ENCODE assay signal across 22 mouse cellular contexts in the genomic region with DNA sequence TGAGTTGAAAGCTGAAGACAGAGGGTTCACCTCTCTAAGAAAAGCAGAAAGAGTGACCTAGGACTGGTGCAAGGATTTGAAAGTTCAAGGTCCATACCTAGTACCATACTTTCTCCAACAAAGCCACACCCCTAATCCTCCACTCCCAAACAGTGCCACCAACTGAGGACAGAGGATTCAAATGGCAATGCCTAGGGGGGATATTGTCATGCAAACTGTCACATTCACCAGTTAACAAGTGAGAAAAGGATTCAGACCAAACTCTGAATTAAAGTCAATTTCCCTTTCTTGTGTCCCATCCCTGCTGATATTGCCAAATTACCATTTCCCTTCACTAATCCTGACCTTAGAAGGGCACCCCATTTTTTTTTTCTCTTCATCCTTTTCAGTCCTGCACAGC.
DNase-seq lines count a peak whose midpoint lies in the region; TF ChIP-seq lines count a peak whose summit lies in the region.
"Had no signal": no experiment of that assay in that cellular context is flagged by ENCODE, and none has a peak within 500 bp of the region (broad histone marks: within the 10 kb centered on the region; RNA-seq: fewer than 3 reads in every experiment).

No protein-coding gene starts in this region.

- TF ChIP-seq POLR2A in ES-Bruce4 (IDR thresholded peaks at IDR 0.05; ENCODE audit: insufficient read depth, low read length): no peak

- intact Hi-C loops in left cerebral cortex, postnatal 4 days (cut with DNase I): no loop called here

- TF ChIP-seq EP300 in ES-Bruce4 (IDR thresholded peaks at IDR 0.05; ENCODE audit: insufficient read depth, low read depth, low read length): no peak

- peak overlapping the region; percentile 37 for H3K27ac ChIP-seq in ES-Bruce4 (ENCODE audit: insufficient read depth, low read length)
- H3K27ac ChIP-seq: embryonic facial prominence, embryonic 10.5 days; embryonic facial prominence, embryonic 12.5 days; forebrain, embryonic 13.5 days; forebrain, embryonic 15.5 days had no signal

- no peak overlapping the region for H3K9ac ChIP-seq in ES-Bruce4 (ENCODE audit: low read depth, poor library complexity, severe bottlenecking)
- H3K9ac ChIP-seq: embryonic facial prominence, embryonic 12.5 days; forebrain, embryonic 13.5 days; forebrain, embryonic 15.5 days; forebrain, postnatal 0 days had no signal

- TF ChIP-seq CTCF in ES-Bruce4 (IDR thresholded peaks at IDR 0.05; ENCODE audit: low read depth, low read length): no peak

- H3K27me3 ChIP-seq in ES-Bruce4 (ENCODE audit: control insufficient read depth, insufficient read depth, low read length, poor library complexity, severe bottlenecking): no peaks in the 10 kb centered on the region
- H3K27me3 ChIP-seq: embryonic facial prominence, embryonic 12.5 days; forebrain, embryonic 13.5 days; forebrain, embryonic 15.5 days; Patski had no signal

- no peaks in the 10 kb centered on the region for H3K36me3 ChIP-seq in ES-Bruce4 (ENCODE audit: control insufficient read depth, insufficient read depth, low read length, poor library complexity, severe bottlenecking)
- H3K36me3 ChIP-seq: embryonic facial prominence, embryonic 10.5 days; embryonic facial prominence, embryonic 12.5 days; forebrain, embryonic 15.5 days; G1E had no signal

- H3K4me3 ChIP-seq in ES-Bruce4 (ENCODE audit: low read depth, low read length): no peak overlapping the region
- H3K4me3 ChIP-seq: embryonic facial prominence, embryonic 10.5 days; embryonic facial prominence, embryonic 12.5 days; forebrain, embryonic 13.5 days; forebrain, embryonic 15.5 days had no signal

- H3K9me3 ChIP-seq in ES-Bruce4 (replicated peaks; ENCODE audit: control insufficient read depth, insufficient read depth, low read length, poor library complexity, severe bottlenecking): no peaks in the 10 kb centered on the region; the same call in 1 of the 2 replicates
- H3K9me3 ChIP-seq: embryonic facial prominence, embryonic 10.5 days; embryonic facial prominence, embryonic 12.5 days; forebrain, embryonic 13.5 days; forebrain, embryonic 15.5 days had no signal

- no peaks in the 10 kb centered on the region for H3K4me1 ChIP-seq in ES-Bruce4 (ENCODE audit: control insufficient read depth, insufficient read depth, low read length)
- H3K4me1 ChIP-seq: embryonic facial prominence, embryonic 10.5 days; embryonic facial prominence, embryonic 12.5 days; forebrain, embryonic 13.5 days; forebrain, embryonic 15.5 days had no signal

- DNase-seq in ES-CJ7 (ENCODE audit: low read depth, low spot score) (peak; percentile 98), R1 (ENCODE audit: low read depth, low spot score) (peak; percentile 97)
- DNase-seq in right cerebral cortex, postnatal 10 days (ENCODE audit: low spot score in 2 of 2): no peak
- DNase-seq in left cerebral cortex, postnatal 4 days: no peak
- no peak for DNase-seq in urinary bladder, postnatal 10 days (ENCODE audit: low spot score)
- DNase-seq: adrenal gland, adult 8-10 months; adrenal gland, postnatal 14 days; adrenal gland, postnatal 36 days; cerebellum, adult 11-12 months; cerebellum, adult 2 months; cerebellum, adult 9-10 months; cerebellum, postnatal 10 days; cerebellum, postnatal 25 days; embryo, embryonic 11 days; forebrain, postnatal 0 days had no signal

Comparison
In these comparisons a context has a peak if more than half of its experiments do, and no peak if none do; other contexts are left out.
1. DNase-seq: peak in ES-CJ7 (single experiment) and R1 (single experiment); none in right cerebral cortex, postnatal 10 days (0 of 2), left cerebral cortex, postnatal 4 days (single experiment) and urinary bladder, postnatal 10 days (single experiment).